Mouse (Mus musculus) urinary bladder, postnatal 4 days (tissue): ENCODE data around the gene Kcnmb1.
A peak's percentile ranks its signal among the peaks of the same experiment; 100 is the strongest.

ENCODE experiments used
- DNase-seq, 2 experiments: peaks; one replicate each; pipeline ENCODE4 v3.0.0; 2021 to 2022; ENCODE audit warnings: low spot score in 2 of 2

Gene Kcnmb1

GRCm38 (mm10) chr11:33944067-33944785 lies 18.6 kb upstream of the Kcnmb1 start:
- no peak for DNase-seq

- DNase-seq, result no peak
Measured at GRCm38 (mm10) chr11:33944786-33945328, 18.0 kb upstream of the Kcnmb1 start.

- DNase-seq, result no peak
Measured at GRCm38 (mm10) chr11:33946501-33946900, 16.3 kb upstream of the Kcnmb1 start.

GRCm38 (mm10) chr11:33951155-33951554 lies 11.7 kb upstream of the Kcnmb1 start:
- DNase-seq, result no peak

- no peak for DNase-seq
Measured at GRCm38 (mm10) chr11:33951684-33952625, 10.9 kb upstream of the Kcnmb1 start.

GRCm38 (mm10) chr11:33955982-33956381 lies 6.8 kb upstream of the Kcnmb1 start:
- no peak for DNase-seq

- DNase-seq, result no peak
Measured at GRCm38 (mm10) chr11:33956623-33957022, 6.2 kb upstream of the Kcnmb1 start.

GRCm38 (mm10) chr11:33957595-33957994 lies 5.2 kb upstream of the Kcnmb1 start:
- no peak for DNase-seq

- DNase-seq, result peak in 1 of 2 experiments; percentile 69
Measured at GRCm38 (mm10) chr11:33958713-33959112, 4.1 kb upstream of the Kcnmb1 start.

- no peak for DNase-seq
Measured at GRCm38 (mm10) chr11:33962178-33962577, 635 bp upstream of the Kcnmb1 start.

GRCm38 (mm10) chr11:33965380-33965779 lies 2.6 kb downstream of the Kcnmb1 start:
- no peak for DNase-seq

GRCm38 (mm10) chr11:33967708-33968107 lies 4.9 kb downstream of the Kcnmb1 start:
- DNase-seq, result no peak

GRCm38 (mm10) chr11:33969199-33969598 lies 6.4 kb downstream of the Kcnmb1 start:
- no peak for DNase-seq

GRCm38 (mm10) chr11:33972114-33972513 lies 9.3 kb downstream of the Kcnmb1 start:
- no peak for DNase-seq

- DNase-seq, result no peak
Measured at GRCm38 (mm10) chr11:33974341-33975040, 11.7 kb downstream of the Kcnmb1 start.

GRCm38 (mm10) chr11:33975121-33975520 lies 12.3 kb downstream of the Kcnmb1 start:
- DNase-seq, result no peak

- DNase-seq, result no peak
Measured at GRCm38 (mm10) chr11:33980146-33980545, 17.3 kb downstream of the Kcnmb1 start.

GRCm38 (mm10) chr11:33986525-33986924 lies 23.7 kb downstream of the Kcnmb1 start:
- no peak for DNase-seq

- DNase-seq, result no peak
Measured at GRCm38 (mm10) chr11:33990002-33990401, 27.2 kb downstream of the Kcnmb1 start.

- no peak for DNase-seq
Measured at GRCm38 (mm10) chr11:33992938-33993337, 30.1 kb downstream of the Kcnmb1 start, which contains the start of gene Kcnip1. Kcnip1 (minus strand) TSS chr11:33993152.

GRCm38 (mm10) chr11:33993496-33993895 lies 30.7 kb downstream of the Kcnmb1 start:
- DNase-seq, result no peak

- no peak for DNase-seq
Measured at GRCm38 (mm10) chr11:33998244-33998643, 35.4 kb downstream of the Kcnmb1 start.
